Mouse (Mus musculus): ENCODE measurements around the gene Plscr5. TPM values are rescaled to one million over a fixed set of nuclear protein-coding genes. Genes with fewer than 3 reads are reported as not detected.

Plscr5 gene
- polyA plus RNA-seq, 1 experiment = not detected

- Histone ChIP-seq H3K4me1 (ENCODE audit: control insufficient read depth, insufficient read depth, low read length) (peaks cover 22% of the 10 kb centered on the region), H3K27ac (ENCODE audit: insufficient read depth, low read depth, low read length) (peak overlapping the region; percentile 96), H3K4me3 (ENCODE audit: insufficient read depth, low read length) (peak overlapping the region; percentile 89)
- TF ChIP-seq POLR2A (IDR thresholded peaks at IDR 0.05; ENCODE audit: borderline replicate concordance, low read depth, low read length) = no peak
- TF ChIP-seq CTCF (IDR thresholded peaks at IDR 0.05; ENCODE audit: low read depth, low read length) = 0 out of 2 replicates have a peak, but pooled peaks have one; percentile 11
Measured at GRCm38 (mm10) chr9:92249987-92250772, 57.4 kb downstream of the Plscr5 start.

GRCm38 (mm10) chr9:92252718-92253117, 60.0 kb downstream of the Plscr5 start:
- Histone ChIP-seq H3K4me3 (ENCODE audit: insufficient read depth, low read length) (no peak overlapping the region), H3K4me1 (ENCODE audit: control insufficient read depth, insufficient read depth, low read length) (peaks cover 26% of the 10 kb centered on the region), H3K27ac (ENCODE audit: insufficient read depth, low read depth, low read length) (no peak overlapping the region)
- TF ChIP-seq POLR2A (IDR thresholded peaks at IDR 0.05; ENCODE audit: borderline replicate concordance, low read depth, low read length) = no peak
- no peak for TF ChIP-seq CTCF (IDR thresholded peaks at IDR 0.05; ENCODE audit: low read depth, low read length)

GRCm38 (mm10) chr9:92253585-92254321, 61.0 kb downstream of the Plscr5 start:
- H3K27ac ChIP-seq (ENCODE audit: insufficient read depth, low read depth, low read length) = no peak overlapping the region
- H3K4me3 ChIP-seq (ENCODE audit: insufficient read depth, low read length) = no peak overlapping the region
- TF ChIP-seq POLR2A (IDR thresholded peaks at IDR 0.05; ENCODE audit: borderline replicate concordance, low read depth, low read length) = no peak
- no peak for TF ChIP-seq CTCF (IDR thresholded peaks at IDR 0.05; ENCODE audit: low read depth, low read length)
- peaks cover 26% of the 10 kb centered on the region for H3K4me1 ChIP-seq (ENCODE audit: control insufficient read depth, insufficient read depth, low read length)

Other genes starting within 250 kb of the Plscr5 start
- gene Plscr1, start 56.8 kb downstream of the Plscr5 start, polyA plus RNA-seq (2012; ENCODE audit: insufficient read depth, insufficient read length, missing spikeins) = 11.3 and 15.7 TPM in 2 replicates
- gene Plscr2, start 82.7 kb downstream of the Plscr5 start, polyA plus RNA-seq (2012; ENCODE audit: insufficient read depth, insufficient read length, missing spikeins) = not detected in 2 replicates
- gene 1700057G04Rik, start 116.4 kb downstream of the Plscr5 start, polyA plus RNA-seq (2012; ENCODE audit: insufficient read depth, insufficient read length, missing spikeins) = not detected in 2 replicates

Measured in bone marrow macrophage, adult 2 months (primary cell).